Mouse (Mus musculus) cerebellum, postnatal 4 days (tissue): ENCODE measurements around the gene Ubap1l.

Experiments
- DNase-seq, 2 experiments: peaks; one replicate each; pipeline ENCODE4 v3.0.0; 2022; ENCODE audit warnings: low spot score in 2 of 2, mixed read lengths in 1 of 2

Ubap1l gene

DNA sequence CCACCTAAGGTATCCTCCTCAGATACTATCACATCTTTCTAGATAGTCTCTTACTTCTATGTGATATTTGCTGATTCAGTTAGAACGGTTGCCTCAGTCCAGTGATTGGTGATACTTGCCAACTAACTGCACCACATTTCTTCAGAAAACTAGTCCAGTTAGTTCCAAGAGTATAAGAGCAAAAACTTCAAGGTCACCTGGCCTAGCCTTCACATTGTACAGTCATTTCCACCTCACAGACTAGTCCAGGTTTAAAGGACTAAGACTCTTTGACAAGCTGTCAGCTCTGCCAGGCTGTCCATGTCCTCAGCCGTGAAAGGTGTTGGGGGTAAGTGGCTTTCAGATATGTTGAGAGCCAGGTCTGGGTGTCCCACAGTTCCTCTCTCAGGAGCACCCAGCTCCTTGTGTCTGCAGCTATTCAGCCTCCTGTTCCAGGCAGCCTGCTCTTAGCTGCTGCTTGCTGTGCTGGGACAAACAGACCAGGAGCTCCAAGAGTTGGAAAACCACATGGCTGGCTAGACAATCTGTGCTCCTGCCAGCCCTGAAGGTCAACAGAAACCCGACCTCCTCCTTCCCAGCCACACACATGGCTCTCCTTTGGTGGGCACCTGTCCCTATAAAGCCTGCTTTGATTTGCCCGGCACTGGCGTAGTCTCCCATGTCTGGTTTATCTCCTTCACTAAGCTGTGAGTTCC lies 13.8 kb downstream of the Ubap1l start:
- no peak for DNase-seq

DNA sequence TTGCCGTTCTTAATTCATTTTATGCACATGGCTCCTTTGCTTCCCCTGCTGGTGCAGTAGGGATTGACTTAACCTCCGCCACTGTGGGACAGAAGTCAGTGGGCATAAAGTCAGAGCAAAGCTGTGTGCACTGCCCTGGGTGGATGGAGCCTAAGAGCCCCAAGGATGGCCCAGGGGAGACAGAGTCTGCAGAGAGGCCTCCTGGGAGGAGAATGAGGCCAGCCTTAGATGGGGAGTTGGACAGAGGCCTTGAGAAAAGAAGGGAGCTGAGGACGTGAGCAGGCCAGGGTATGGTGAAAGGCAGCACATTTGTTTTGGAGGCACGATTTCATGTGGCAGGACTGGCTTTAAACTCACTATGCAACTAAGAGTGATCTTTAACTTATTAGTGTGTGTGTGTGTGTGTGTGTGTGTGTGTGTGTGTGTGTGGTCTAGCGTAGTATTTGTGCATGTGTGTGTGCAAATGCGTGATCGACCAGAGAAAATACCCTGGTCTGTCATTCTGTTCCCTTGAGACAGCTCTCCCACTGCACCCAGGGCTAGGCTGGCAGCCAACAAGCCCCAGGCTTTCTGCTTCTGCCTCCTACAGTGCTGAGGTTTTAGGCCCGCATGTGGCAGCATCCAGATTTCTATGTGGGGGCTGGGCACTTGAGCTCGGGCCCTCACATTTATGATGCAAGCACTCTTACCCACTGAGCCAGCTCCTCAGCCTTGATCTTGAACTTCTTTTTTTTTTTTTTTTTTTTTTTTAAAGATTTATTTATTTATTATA lies 14.5 kb downstream of the Ubap1l start:
- DNase-seq: no peak

DNA sequence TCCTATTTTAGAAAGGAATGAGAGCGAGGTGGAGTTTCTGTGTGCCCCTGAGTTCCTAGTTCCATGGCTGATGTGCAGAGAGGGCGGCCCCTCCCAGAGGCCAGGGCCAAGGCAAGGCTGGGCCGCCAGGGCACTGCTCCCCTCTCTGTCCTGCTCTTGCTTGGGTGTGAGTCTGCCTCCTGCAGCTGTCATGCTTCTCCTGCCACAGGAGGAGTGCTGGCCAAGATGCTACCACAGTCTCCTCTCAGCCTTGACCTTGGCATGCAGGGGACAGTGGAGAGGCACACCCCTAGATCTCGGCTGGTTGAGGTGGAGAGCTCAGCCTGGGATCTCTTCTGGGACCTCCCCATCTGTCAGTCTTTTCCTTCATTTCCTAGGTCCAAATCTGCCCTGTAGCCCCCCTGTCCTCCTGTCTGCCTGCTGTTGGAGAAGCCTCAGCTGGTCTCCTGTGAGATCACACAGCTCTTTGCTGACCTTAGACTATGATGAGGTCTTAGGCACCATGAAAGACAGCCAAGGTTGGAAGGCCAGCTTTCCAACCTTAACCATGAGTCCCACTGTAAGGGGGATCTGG lies 20.3 kb downstream of the Ubap1l start:
- no peak for DNase-seq

DNA sequence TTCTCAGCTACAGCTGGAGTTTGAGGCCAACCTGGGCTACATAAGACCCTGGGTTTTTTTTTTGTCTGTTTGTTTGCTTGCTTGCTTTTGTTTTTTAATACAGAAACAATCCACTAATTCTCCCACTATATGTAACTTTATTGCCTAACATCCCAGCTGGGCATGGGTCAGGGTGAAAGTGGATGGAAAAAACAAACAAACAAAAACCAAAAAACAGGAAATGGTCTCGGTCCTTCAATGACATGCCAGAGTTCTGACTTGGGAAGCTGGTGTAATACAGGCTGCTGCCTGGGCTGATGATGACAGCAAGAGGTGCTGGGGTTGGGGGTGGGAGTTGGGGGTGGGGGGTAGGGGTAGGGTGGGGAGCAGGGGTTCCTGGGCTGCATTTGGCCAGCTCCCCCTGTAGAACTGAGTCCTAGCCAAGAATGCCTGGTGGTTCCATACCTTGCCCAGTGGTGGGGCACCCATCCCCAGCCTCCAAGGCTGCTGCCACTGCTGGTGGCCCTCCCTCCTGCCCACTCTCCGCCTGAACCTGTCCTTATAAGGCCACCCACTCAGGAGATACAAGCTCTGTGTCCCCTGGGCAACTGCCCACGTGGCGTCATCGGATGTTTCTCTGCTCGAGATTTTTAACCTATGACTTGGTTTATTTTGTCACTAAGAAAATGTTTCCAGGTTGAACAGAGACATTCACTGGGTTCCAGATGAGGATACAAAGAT lies 21.4 kb downstream of the Ubap1l start:
- DNase-seq: no peak

DNA sequence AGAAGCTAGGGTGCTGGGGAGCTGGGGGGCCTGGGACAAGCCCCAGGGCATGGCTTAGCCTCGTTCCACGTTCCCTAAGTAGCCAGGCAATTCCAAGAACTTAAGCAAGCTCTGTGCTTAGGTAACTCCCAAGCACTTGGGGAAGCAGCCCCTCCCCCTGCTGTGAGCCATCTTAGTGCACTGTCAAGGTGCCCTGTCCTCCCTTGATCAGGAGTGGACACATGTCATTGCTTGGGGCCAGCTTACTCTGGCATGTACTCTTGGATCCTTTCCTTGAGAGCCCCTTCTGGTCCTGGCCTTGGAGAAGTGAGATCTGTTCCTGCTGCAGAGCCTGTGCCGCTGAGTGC lies 21.9 kb downstream of the Ubap1l start:
- no peak for DNase-seq

DNA sequence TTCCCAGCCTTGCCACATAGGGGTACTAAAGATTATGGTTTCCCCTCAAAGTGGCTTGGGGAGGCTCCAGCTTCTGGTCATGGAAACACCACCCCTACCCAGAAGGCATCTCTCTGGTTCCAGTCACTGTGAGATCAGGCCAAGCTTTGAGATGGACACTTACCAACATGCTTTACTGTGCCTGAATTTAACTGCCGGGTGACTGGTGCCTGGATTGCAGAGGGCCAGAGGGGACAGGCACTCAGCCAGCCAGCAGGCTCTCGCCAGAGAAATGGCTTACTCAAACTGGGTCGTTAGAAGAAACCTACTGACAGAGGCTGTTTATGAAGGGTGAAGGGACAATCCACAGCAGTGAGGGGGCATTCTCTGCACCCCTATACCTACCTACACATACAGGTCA lies 23.4 kb downstream of the Ubap1l start:
- DNase-seq: no peak

DNA sequence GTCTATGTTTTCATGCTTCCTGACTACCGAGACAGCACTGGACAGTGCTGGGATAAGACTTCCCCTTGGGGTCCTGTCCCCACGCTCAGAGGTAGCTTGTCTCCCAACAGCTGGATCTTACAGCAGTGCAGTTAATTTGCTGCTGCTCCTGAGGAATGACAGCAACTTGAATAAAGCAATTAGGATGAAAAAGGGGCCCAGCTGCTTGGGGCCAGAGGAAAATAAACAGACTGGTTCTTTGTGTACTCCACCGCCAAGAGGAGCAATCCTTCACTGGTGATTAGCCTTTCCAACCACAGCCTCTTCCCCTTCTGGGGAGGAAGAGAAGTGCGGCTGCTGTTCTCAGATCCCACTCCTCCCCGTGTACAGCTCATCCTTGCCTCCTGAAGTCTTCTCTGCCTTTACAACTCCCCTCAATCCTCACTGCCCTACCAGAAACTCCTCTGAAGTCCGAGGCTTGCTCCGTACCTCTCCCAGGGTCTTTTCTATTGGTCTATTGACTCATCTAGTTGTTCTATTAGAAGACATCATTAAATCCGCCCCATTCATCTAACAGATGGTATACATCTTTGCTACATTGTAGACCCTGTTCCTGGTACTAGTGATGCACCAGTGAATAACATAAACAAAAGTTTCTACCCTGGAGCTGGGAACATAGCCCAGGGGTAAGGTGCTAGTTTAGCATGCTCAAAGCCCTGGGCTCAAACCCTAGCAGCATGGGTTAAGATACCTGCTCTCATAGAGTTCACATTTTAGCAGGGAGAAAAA lies 25.7 kb downstream of the Ubap1l start:
- DNase-seq: no peak

DNA sequence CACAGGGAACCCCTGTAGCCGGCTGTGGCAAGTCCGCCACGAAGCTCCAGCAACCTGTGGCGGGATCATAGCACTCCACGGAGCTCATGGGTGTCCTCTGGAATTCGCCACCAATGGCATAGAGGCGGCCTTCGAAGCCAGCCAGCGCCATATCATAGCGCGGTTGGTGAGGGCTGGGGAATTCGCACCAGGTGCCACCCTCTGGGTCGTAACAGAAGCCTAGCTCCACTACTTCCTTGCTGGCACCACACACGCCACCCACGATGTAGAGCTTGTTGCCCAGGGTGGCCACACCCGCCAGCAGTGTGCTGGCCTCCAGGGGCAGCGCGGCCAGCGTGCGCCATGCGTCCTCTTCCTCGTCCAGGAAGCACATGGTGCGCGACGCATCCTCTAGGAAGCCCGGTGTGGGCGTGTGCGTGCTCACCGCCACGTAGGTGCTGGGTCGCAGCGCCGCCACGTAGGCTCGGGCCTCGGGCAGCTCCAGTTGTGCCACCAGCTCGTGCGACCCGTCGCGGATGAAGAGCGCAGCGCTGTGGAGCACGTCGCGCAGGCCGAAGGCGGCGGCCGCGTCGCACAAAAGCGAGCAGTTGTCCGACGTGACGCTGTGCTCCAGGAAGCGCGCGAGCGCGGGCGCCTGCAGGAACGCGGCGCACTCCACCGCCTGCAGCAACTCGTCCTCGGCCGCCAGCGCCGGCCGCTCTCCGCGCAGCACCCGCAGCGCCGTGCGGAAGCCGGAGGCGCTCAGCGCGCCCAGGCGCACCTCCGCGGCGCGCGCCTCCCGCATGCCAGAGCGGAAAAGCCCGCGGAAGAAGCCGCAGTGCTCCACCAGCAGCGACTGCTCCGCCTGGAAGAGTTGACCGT lies 30.1 kb downstream of the Ubap1l start:
- no peak for DNase-seq

DNA sequence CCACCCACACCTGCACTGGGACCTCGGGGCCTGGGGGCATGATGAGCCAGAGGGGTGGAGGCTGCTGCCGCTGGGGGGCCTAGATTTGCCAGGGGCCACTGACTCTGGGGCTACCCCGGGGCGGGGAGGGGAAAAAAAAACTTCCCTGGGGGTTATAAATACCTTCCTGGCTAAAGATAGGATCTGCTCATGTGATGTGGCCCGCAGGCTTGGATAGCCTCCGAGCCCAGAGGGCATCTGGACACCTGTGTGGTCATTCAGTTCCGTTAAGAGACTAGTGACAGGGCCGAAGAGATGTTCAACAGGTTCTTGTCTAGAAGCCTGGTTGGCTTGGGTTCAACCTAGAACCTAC lies 30.7 kb downstream of the Ubap1l start, which contains the start of gene Kbtbd13:
Gene Kbtbd13 (minus strand): TSS at position 40 of the 352 bp plus-strand sequence.
- no peak for DNase-seq

DNA sequence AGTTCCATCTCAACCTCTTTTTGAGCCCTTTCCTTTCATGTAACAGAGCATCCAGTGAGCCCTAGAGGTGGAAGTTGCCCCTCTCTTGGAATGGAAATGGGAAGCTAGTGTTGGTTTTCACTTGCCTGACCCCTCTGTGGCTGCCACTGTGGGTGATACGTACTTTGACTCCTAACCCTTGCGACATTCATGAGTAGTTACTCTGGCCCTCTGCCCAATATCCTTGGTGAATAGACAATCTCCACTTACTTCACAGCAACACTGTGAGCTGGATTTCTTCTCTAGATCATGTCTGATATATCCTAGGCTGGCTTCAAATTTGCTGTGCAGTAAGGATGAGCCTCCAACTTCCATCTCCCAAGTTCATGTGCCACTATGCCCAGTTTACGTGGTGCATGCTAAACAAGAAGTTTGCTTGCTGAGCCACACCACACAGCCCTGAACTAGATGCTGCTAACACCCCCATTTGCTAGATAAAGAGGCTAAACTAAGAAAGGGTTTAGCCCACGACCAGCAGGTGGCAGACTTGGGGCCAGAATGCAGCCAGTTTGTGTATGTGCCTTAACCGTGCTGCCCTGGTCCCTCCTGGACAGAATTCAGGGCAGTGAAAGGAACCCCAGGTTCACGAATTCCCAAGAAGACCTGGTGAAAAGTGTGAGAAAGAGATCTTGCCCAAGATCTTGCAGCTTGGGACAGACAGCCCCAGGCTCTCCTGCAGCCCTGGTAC lies 32.0 kb downstream of the Ubap1l start:
- DNase-seq: peak; percentile 41 to 63

DNA sequence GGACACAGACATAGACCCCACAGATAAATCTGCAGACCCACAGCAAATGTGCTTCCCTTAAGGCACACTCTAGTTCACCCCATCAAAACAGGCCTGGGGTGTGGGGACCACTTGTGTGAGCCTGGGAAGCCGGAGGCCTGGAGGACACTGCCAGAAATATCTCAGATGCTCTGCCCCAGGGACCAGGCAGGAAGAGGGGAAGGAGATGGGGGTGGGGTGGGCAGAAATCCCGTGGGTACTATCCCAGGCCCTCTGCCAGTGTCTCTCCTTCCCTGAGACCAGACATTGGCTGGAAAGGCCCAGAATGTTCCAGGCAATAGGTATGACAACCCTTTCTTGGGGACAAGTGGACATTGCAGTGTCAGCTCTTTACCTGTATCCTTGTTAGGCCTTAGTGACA lies 32.8 kb downstream of the Ubap1l start:
- DNase-seq: no peak

DNA sequence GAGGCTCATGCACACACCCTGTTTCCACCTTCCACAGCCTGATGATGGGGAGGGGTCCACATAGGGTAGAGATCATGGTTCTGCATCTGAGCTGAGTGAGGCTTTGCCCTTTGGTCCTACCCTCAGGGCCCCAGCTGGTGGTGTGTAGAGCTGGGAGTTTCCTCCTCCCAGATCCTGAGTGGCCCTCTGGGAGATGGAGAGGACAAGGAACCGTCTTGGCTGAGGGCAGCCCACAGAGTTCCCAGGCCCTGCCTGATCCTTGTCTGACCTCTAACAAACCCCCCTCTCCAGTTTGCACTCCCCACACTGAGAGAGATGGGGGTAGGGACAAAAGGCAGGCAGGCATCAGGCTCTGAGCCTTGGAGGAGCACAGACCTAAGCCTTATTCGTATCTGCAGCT lies 33.5 kb downstream of the Ubap1l start:
- DNase-seq: no peak

DNA sequence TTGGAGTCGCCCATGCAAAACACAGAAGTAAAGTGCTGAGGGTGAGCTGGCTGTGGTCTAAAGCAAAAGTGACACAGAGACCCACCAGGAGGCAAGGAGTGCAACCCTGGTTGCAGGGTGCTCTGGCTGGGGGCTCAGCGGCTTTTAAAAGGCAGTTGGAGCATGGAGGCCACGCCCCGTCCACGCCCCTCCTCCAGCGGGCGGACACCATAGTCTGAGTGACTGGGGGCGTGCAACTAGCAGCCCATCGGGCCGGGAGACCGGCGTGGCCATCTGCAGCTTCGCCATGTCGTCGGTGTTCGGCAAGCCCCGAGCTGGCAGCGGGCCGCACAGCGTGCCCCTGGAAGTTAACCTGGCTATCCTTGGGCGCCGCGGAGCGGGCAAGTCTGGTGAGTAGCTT lies 37.4 kb downstream of the Ubap1l start, which contains the start of gene Rasl12:
Gene Rasl12 (plus strand): TSS at position 228 of the 400 bp plus-strand sequence.
- peak in 1 of 2 experiments; percentile 66 for DNase-seq

DNA sequence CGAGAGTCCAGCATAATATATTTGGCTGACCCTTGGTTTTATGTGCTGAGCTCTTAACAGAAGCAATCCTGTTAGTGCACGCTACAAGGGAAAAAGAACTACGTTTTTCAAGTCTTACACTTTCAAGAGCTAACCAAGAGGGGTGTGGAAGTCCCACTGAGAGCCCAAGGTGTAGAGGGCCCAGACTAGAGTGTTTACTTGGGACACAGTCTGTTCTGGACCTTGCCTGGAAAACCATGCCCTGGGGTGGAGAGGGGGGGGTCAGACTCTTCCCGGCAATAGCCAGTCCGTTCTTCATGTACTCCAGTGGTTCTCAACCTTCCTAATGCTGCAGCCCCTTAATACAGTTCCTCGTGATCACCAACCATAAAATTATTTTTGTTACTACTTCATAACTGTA lies 39.1 kb downstream of the Ubap1l start:
- no peak for DNase-seq

DNA sequence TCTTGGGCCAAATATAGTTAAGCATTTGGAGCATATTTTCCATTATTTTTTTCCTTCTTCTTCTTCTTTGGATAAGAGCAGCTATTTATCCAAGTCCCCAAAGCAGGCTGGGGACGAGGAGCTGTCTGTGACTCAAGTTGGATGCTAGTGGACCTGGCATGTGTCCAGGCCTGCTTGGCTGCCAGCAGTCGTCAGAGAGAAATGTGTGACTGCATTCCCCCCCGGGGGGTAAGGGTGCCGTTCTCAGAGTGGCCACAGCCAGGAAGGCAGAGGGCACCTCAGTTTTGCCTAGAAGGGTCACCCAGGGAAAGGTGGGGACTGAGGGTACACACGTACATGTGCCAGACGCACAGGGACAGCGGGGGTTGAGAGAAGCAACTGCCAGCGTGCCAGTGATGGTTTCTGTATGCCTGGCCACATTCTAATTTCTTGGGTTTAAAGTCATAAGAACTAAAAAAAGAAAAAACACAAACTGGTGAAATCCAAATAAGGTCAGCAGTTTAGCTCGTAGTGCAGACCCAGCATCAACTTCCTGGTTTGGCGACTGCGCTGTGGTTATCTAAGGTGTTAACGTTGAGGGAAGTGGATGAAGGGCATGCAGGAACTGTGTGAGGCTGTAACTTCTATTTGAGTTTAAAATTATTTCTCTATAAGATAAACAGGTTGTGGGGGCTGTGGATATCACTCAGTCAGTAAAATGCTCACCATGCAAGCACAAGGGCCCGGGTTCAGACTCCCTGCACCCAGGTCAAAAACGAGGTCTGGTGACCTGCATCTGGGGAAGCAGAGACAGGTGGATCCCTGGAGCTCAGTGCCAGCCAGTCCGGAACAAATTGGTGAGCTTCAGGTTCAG lies 43.7 kb downstream of the Ubap1l start:
- DNase-seq: peak in 1 of 2 experiments; percentile 61

DNA sequence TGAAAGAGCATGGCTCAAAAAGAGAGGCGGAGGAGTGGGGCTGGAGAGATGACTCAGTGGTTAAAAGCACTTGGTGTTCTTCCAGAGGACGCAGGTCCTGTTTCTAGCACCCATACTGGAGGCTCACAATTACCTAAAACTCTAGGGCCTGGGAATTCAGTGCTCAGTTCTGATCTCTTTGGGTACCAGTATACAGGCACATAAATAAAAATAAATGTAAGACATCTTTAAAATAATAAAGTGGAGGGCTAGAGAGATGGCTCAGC lies 44.3 kb downstream of the Ubap1l start:
- DNase-seq: no peak

DNA sequence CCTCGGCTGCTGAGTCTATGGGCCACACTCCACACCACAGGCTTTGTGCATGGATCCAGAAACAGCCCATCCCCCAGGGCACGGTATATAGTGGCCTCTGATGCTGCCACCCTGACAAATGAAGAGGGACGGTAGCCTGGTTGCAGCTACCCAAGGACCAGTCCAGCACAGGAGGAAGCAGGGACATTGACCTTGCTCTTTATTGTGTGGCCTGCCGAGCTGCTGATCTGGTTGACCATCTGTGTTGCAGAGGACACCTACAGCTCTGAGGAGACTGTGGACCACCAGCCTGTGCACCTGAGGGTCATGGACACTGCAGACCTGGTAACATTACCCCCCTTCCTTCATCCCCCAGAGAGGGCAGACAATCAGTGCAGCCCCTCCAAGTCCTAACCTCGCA lies 46.5 kb downstream of the Ubap1l start:
- DNase-seq: no peak

DNA sequence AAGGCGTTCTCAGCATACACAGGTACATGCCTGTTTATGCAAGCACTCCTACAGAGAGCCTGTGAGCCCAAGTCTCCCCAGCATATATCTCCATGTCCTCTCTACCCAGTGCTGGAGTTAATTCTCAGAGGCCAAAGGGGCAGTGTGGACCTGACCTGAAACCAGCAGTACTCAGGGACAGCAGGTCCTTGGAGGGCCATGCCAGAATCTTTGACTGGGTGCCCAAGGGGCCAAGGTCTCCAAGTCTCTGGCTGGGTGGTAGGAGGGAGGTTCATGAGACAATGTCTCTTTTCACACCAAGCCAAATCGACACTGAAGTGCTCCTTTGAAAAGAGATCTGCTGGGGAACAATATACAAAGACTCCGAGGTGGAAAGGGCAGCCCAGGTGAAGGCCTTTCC lies 47.0 kb downstream of the Ubap1l start:
- DNase-seq: no peak

DNA sequence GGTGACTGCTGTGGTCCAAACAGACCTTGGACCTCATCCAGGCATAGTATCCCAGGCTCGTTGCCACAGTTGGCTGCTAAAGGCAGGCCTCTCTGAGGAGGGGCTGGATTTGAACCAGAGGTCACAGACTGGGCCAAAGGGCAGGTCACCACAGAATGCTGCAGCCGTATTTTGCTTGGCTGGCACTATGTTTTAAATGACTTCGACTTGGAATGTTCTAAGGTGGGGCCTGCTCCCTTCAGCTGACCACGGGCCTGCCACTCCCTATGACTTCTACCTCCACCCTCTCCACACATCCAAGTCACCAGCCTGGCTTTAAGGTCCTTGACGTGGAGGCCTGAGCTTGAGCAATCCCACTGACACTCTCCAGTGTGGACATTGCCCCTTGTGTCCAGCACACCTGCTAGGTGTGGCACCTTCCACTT lies 48.0 kb downstream of the Ubap1l start:
- no peak for DNase-seq
